ENCODE assay signal across 10 mouse cellular contexts in the genomic region with DNA sequence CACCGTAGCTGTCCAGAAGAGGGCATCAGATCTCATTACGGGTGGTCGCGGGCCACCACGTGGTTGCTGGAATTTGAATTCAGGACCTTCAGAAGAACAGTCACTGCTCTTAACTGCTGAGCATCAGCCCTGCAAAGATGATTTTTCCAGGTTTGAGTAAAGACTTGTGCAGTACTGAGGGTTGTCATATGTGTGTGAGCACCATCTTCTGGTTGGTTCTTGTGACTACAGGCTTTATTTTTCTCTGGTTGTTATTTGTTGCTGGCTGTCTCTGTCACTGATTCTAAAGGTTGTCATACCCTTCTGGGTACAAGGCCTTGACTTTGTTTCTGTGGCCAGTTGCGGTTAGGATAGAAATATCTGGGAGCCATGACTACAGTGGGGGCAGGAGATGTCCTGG. TPM values are rescaled to one million over a fixed set of nuclear protein-coding genes. Genes with fewer than 3 reads are reported as not detected.
DNase-seq lines count a peak whose midpoint lies in the region; ATAC-seq and TF ChIP-seq lines count a peak whose summit lies in the region.
"Had no signal": no experiment of that assay in that cellular context is flagged by ENCODE, and none has a peak within 500 bp of the region (broad histone marks: within the 10 kb centered on the region; RNA-seq: fewer than 3 reads in every experiment).

No protein-coding gene starts in this region.

- 0 out of 2 replicates have a peak, but pooled peaks have one; percentile 17 for ATAC-seq in hindbrain, embryonic 11.5 days (ENCODE audit: low FRiP score)
- no peak for ATAC-seq in hindbrain, embryonic 13.5 days (ENCODE audit: low FRiP score)
- peak; percentile 48 to 56; a peak in 2 of 4 replicates for ATAC-seq in hematopoietic stem cell, adult 5-6 weeks (replicated peaks in 1 of 2; ENCODE audit: insufficient read depth in 1 of 2, low FRiP score in 2 of 2, low TSS enrichment in 1 of 2, low read depth in 1 of 2, poor library complexity in 2 of 2, severe bottlenecking in 2 of 2)

- no peaks in the 10 kb centered on the region for H3K27me3 ChIP-seq in hindbrain, embryonic 11.5 days (ENCODE audit: control insufficient read depth, insufficient read depth, low read length)
- no peaks in the 10 kb centered on the region for H3K27me3 ChIP-seq in hindbrain, embryonic 13.5 days
- no peaks in the 10 kb centered on the region for H3K27me3 ChIP-seq in small intestine, adult 2 months (ENCODE audit: control insufficient read depth, insufficient read depth, low read length)
- H3K27me3 ChIP-seq: limb, embryonic 15.5 days had no signal

- peak; percentile 13; the same call in 1 of the 2 replicates for TF ChIP-seq CTCF in small intestine, adult 2 months (IDR thresholded peaks at IDR 0.05; ENCODE audit: extremely low read depth, insufficient read length, insufficient replicate concordance, low read depth, low read length)

- 46% methylated on average over 6 of the region's 6 CpGs for WGBS in hindbrain, embryonic 11.5 days
- WGBS in hindbrain, embryonic 13.5 days, result 57% methylated on average over 6 of the region's 6 CpGs
- WGBS in small intestine, adult 2 months, result 54% methylated on average over 6 of the region's 6 CpGs

- no peaks in the 10 kb centered on the region for H3K9me3 ChIP-seq in hindbrain, embryonic 11.5 days (ENCODE audit: control insufficient read depth, low read length)
- no peaks in the 10 kb centered on the region for H3K9me3 ChIP-seq in hindbrain, embryonic 13.5 days
- H3K9me3 ChIP-seq: limb, embryonic 15.5 days had no signal

- no peak overlapping the region for H3K4me3 ChIP-seq in hindbrain, embryonic 11.5 days (ENCODE audit: low read depth, low read length)
- no peak overlapping the region for H3K4me3 ChIP-seq in hindbrain, embryonic 13.5 days
- no peak overlapping the region for H3K4me3 ChIP-seq in small intestine, adult 2 months (ENCODE audit: low read depth, low read length)
- H3K4me3 ChIP-seq: limb, embryonic 15.5 days had no signal

- H3K36me3 ChIP-seq in hindbrain, embryonic 11.5 days (ENCODE audit: control insufficient read depth, insufficient read depth, low read length), result no peaks in the 10 kb centered on the region
- H3K36me3 ChIP-seq in hindbrain, embryonic 13.5 days, result no peaks in the 10 kb centered on the region
- H3K36me3 ChIP-seq in small intestine, adult 2 months (ENCODE audit: control insufficient read depth, insufficient read depth, low read length), result no peaks in the 10 kb centered on the region
- H3K36me3 ChIP-seq: limb, embryonic 15.5 days had no signal

- TF ChIP-seq POLR2A in small intestine, adult 2 months (IDR thresholded peaks at IDR 0.05; ENCODE audit: low read depth, low read length), result no peak

- no peak overlapping the region for H3K4me2 ChIP-seq in hindbrain, embryonic 11.5 days (replicated peaks; ENCODE audit: low read depth, low read length)
- no peak overlapping the region for H3K4me2 ChIP-seq in hindbrain, embryonic 13.5 days
- H3K4me2 ChIP-seq: limb, embryonic 15.5 days had no signal

- H3K27ac ChIP-seq in hindbrain, embryonic 11.5 days (ENCODE audit: low read depth, low read length), result no peak overlapping the region
- H3K27ac ChIP-seq in hindbrain, embryonic 13.5 days, result no peak overlapping the region
- H3K27ac ChIP-seq in small intestine, adult 2 months (ENCODE audit: insufficient read depth, low read depth, low read length), result no peak overlapping the region
- H3K27ac ChIP-seq: limb, embryonic 15.5 days had no signal

- no peaks in the 10 kb centered on the region for H3K4me1 ChIP-seq in hindbrain, embryonic 11.5 days (replicated peaks; ENCODE audit: control insufficient read depth, insufficient read depth, low read length)
- no peaks in the 10 kb centered on the region for H3K4me1 ChIP-seq in hindbrain, embryonic 13.5 days (replicated peaks)
- H3K4me1 ChIP-seq in small intestine, adult 2 months (ENCODE audit: control insufficient read depth, insufficient read depth, insufficient read length, low read length), result no peaks in the 10 kb centered on the region
- H3K4me1 ChIP-seq: limb, embryonic 15.5 days had no signal

- H3K9ac ChIP-seq in hindbrain, embryonic 11.5 days (ENCODE audit: low read depth, low read length), result no peak overlapping the region
- H3K9ac ChIP-seq in hindbrain, embryonic 13.5 days, result no peak overlapping the region
- H3K9ac ChIP-seq: limb, embryonic 15.5 days had no signal

- DNase-seq in hindbrain, embryonic 11.5 days (ENCODE audit: low spot score), result peak; percentile 43
- DNase-seq in thymus, postnatal 0 days (ENCODE audit: low spot score), result peak; percentile 10
- no peak for DNase-seq in thymus, postnatal 4 days
- no peak for DNase-seq in lung, postnatal 10 days
- no peak for DNase-seq in frontal cortex, postnatal 25 days (ENCODE audit: low spot score in 2 of 2)

RNA-seq across cellular contexts. Expression of gene Gm4778, which starts 3.2 kb away (rescaled TPM):
- not detected in 2 replicates for polyA plus RNA-seq in hindbrain, embryonic 11.5 days (2014; fragmentation: Nextera tagmentation; extraction: Ambion mirVana)
- polyA plus RNA-seq in hindbrain, embryonic 13.5 days (2015; fragmentation: Nextera tagmentation; extraction: Ambion mirVana), result not detected in 2 replicates
- not detected in 2 replicates for polyA plus RNA-seq in thymus, postnatal 0 days (2015; fragmentation: Nextera tagmentation; extraction: Ambion mirVana)
- not detected in 2 replicates for total RNA-seq in hematopoietic stem cell, adult 5-6 weeks (2017)
- polyA plus RNA-seq in small intestine, adult 2 months (2012; rRNA removed), result not detected in 2 replicates
- polyA plus RNA-seq: limb, embryonic 15.5 days; testis, adult 2 months had no signal

RNA-seq across cellular contexts. Expression of gene Them4, which starts 49.3 kb away (rescaled TPM):
- polyA plus RNA-seq in hindbrain, embryonic 11.5 days (2014; fragmentation: Nextera tagmentation; extraction: Ambion mirVana), result 13.4 and 14.0 TPM in 2 replicates
- 41.0 and 41.5 TPM in 2 replicates for polyA plus RNA-seq in hindbrain, embryonic 13.5 days (2015; fragmentation: Nextera tagmentation; extraction: Ambion mirVana)
- 8.3 and 8.8 TPM in 2 replicates for polyA plus RNA-seq in thymus, postnatal 0 days (2015; fragmentation: Nextera tagmentation; extraction: Ambion mirVana)
- 2.9 and 3.9 TPM in 2 replicates for total RNA-seq in hematopoietic stem cell, adult 5-6 weeks (2017)
- 0.47 and 1.0 TPM in 2 replicates for polyA plus RNA-seq in small intestine, adult 2 months (2012; rRNA removed)

Comparison
In these comparisons a context has a peak if more than half of its experiments do, and no peak if none do; other contexts are left out.
1. DNase-seq: peak in hindbrain, embryonic 11.5 days (single experiment) and thymus, postnatal 0 days (single experiment); none in thymus, postnatal 4 days (single experiment), lung, postnatal 10 days (single experiment) and frontal cortex, postnatal 25 days (0 of 2).